Mouse (Mus musculus): ENCODE measurements around the gene Epb41l5. TPM values are rescaled to one million over a fixed set of nuclear protein-coding genes. Genes with fewer than 3 reads are reported as not detected.

Epb41l5 gene
- polyA plus RNA-seq, 1 experiment: 11.3 TPM

- Histone ChIP-seq H3K27ac (ENCODE audit: control insufficient read depth, insufficient read depth, low read depth, low read length) (no peak overlapping the region), H3K36me3 (ENCODE audit: control insufficient read depth, insufficient read depth, low read length) (peaks cover 1% of the 10 kb centered on the region)
- TF ChIP-seq CTCF (IDR thresholded peaks at IDR 0.05; ENCODE audit: control insufficient read depth, insufficient read depth, insufficient replicate concordance, low read depth, low read length) (no peak), POLR2A (IDR thresholded peaks at IDR 0.05; ENCODE audit: control insufficient read depth, low read depth, low read length) (no peak)
Measured at GRCm38 (mm10) chr1:119634746-119635145, 14.1 kb downstream of the Epb41l5 start.

DNA sequence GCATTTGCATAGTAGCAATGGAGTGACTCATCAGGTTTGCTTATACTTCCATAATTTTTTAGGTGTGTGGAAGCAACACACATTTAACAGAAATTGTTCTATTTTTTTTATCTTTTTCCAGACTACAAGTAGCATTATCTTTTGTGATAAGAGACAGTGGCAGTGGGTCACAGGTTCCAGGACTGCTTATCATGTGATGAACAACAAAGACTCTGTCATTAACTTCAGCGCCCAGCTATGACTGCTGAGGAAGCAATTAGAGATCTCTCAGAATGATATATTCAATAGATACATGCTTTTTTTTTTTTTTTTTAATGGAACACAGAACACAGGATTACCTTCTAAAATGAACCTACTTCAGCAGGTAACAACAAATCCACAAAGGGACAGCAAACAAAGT is 18.4 kb downstream of the Epb41l5 start:
- no peaks in the 10 kb centered on the region; the same call in 1 of the 2 replicates for H3K36me3 ChIP-seq (ENCODE audit: control insufficient read depth, insufficient read depth, low read length)
- H3K4me3 ChIP-seq (ENCODE audit: control insufficient read depth, low read depth, low read length): no peak overlapping the region
- TF ChIP-seq POLR2A (IDR thresholded peaks at IDR 0.05; ENCODE audit: control insufficient read depth, low read depth, low read length) (no peak), CTCF (IDR thresholded peaks at IDR 0.05; ENCODE audit: control insufficient read depth, insufficient read depth, insufficient replicate concordance, low read depth, low read length) (no peak)
- no peak overlapping the region for H3K27ac ChIP-seq (ENCODE audit: control insufficient read depth, insufficient read depth, low read depth, low read length)
- no peaks in the 10 kb centered on the region for H3K27me3 ChIP-seq (ENCODE audit: control insufficient read depth, insufficient read depth, low read length)
- H3K4me1 ChIP-seq (ENCODE audit: control insufficient read depth, insufficient read depth, low read length): no peaks in the 10 kb centered on the region

More at GRCm38 (mm10) chr1:119634746-119635145, 14.1 kb downstream of the Epb41l5 start:
- H3K27me3 ChIP-seq (ENCODE audit: control insufficient read depth, insufficient read depth, low read length): no peaks in the 10 kb centered on the region
- no peaks in the 10 kb centered on the region for H3K4me1 ChIP-seq (ENCODE audit: control insufficient read depth, insufficient read depth, low read length)
- H3K4me3 ChIP-seq (ENCODE audit: control insufficient read depth, low read depth, low read length): no peak overlapping the region

- TF ChIP-seq POLR2A (IDR thresholded peaks at IDR 0.05; ENCODE audit: control insufficient read depth, low read depth, low read length) (no peak), CTCF (IDR thresholded peaks at IDR 0.05; ENCODE audit: control insufficient read depth, insufficient read depth, insufficient replicate concordance, low read depth, low read length) (no peak)
Measured at GRCm38 (mm10) chr1:119626837-119627236, 22.0 kb downstream of the Epb41l5 start.

DNA sequence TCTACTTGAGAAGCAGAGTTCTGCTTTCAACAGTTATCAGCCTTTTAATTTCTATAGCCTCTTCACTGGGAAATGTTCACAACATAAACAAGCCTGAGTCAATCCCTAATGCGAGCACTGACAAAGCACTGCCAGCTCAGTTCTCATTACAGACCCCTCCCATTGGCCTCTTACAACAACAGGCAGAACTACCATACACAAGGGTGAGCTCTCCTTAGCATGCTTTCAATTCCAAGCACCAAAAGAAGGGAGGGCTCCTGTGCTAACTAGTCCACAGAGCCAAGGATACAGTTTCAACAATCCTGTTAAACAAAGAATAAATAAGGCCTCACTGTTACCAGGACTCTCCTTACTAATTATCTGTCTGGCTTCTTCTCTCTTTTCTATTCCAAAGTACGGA is 24.4 kb downstream of the Epb41l5 start:
- Histone ChIP-seq H3K27ac (ENCODE audit: control insufficient read depth, insufficient read depth, low read depth, low read length) (no peak overlapping the region), H3K4me3 (ENCODE audit: control insufficient read depth, low read depth, low read length) (no peak overlapping the region), H3K4me1 (ENCODE audit: control insufficient read depth, insufficient read depth, low read length) (no peaks in the 10 kb centered on the region), H3K36me3 (ENCODE audit: control insufficient read depth, insufficient read depth, low read length) (no peaks in the 10 kb centered on the region; the same call in 1 of the 2 replicates), H3K27me3 (ENCODE audit: control insufficient read depth, insufficient read depth, low read length) (no peaks in the 10 kb centered on the region)
- TF ChIP-seq CTCF (IDR thresholded peaks at IDR 0.05; ENCODE audit: control insufficient read depth, insufficient read depth, insufficient replicate concordance, low read depth, low read length) (no peak), POLR2A (IDR thresholded peaks at IDR 0.05; ENCODE audit: control insufficient read depth, low read depth, low read length) (no peak)

More at GRCm38 (mm10) chr1:119626837-119627236, 22.0 kb downstream of the Epb41l5 start:
- H3K4me1 ChIP-seq (ENCODE audit: control insufficient read depth, insufficient read depth, low read length): no peaks in the 10 kb centered on the region
- H3K27ac ChIP-seq (ENCODE audit: control insufficient read depth, insufficient read depth, low read depth, low read length): no peak overlapping the region
- no peaks in the 10 kb centered on the region; the same call in 1 of the 2 replicates for H3K36me3 ChIP-seq (ENCODE audit: control insufficient read depth, insufficient read depth, low read length)
- no peaks in the 10 kb centered on the region for H3K27me3 ChIP-seq (ENCODE audit: control insufficient read depth, insufficient read depth, low read length)
- H3K4me3 ChIP-seq (ENCODE audit: control insufficient read depth, low read depth, low read length): no peak overlapping the region

GRCm38 (mm10) chr1:119605396-119605795 is 43.4 kb downstream of the Epb41l5 start:
- H3K4me3 ChIP-seq (ENCODE audit: control insufficient read depth, low read depth, low read length): no peak overlapping the region
- H3K36me3 ChIP-seq (ENCODE audit: control insufficient read depth, insufficient read depth, low read length): no peaks in the 10 kb centered on the region
- H3K27ac ChIP-seq (ENCODE audit: control insufficient read depth, insufficient read depth, low read depth, low read length): no peak overlapping the region
- TF ChIP-seq CTCF (IDR thresholded peaks at IDR 0.05; ENCODE audit: control insufficient read depth, insufficient read depth, insufficient replicate concordance, low read depth, low read length): no peak
- TF ChIP-seq POLR2A (IDR thresholded peaks at IDR 0.05; ENCODE audit: control insufficient read depth, low read depth, low read length): no peak
- H3K27me3 ChIP-seq (ENCODE audit: control insufficient read depth, insufficient read depth, low read length): no peaks in the 10 kb centered on the region
- H3K4me1 ChIP-seq (ENCODE audit: control insufficient read depth, insufficient read depth, low read length): no peaks in the 10 kb centered on the region

DNA sequence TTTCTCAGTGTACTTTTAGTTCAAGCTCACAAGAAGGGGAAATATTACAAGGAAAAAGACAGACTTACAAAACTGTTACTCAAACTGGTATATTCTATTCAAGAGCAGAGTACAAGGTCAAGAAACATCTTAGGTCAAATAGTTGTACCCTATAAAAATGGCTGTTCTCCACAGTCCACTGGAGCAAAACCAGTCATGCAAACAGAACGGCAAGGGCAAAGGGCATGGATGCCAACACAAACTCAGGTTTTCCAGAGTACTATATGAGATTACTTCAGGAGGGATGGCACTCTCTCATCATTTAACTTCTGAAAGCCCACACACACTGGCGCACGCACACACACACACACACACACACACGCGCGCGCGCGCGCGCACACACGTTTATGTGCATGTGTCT is 46.4 kb downstream of the Epb41l5 start:
- no peaks in the 10 kb centered on the region for H3K36me3 ChIP-seq (ENCODE audit: control insufficient read depth, insufficient read depth, low read length)
- H3K27ac ChIP-seq (ENCODE audit: control insufficient read depth, insufficient read depth, low read depth, low read length): no peak overlapping the region
- H3K4me1 ChIP-seq (ENCODE audit: control insufficient read depth, insufficient read depth, low read length): no peaks in the 10 kb centered on the region
- no peak overlapping the region for H3K4me3 ChIP-seq (ENCODE audit: control insufficient read depth, low read depth, low read length)
- no peaks in the 10 kb centered on the region for H3K27me3 ChIP-seq (ENCODE audit: control insufficient read depth, insufficient read depth, low read length)
- TF ChIP-seq CTCF (IDR thresholded peaks at IDR 0.05; ENCODE audit: control insufficient read depth, insufficient read depth, insufficient replicate concordance, low read depth, low read length) (no peak), POLR2A (IDR thresholded peaks at IDR 0.05; ENCODE audit: control insufficient read depth, low read depth, low read length) (no peak)

GRCm38 (mm10) chr1:119598855-119599254 is 49.9 kb downstream of the Epb41l5 start:
- Histone ChIP-seq H3K27ac (ENCODE audit: control insufficient read depth, insufficient read depth, low read depth, low read length) (no peak overlapping the region), H3K36me3 (ENCODE audit: control insufficient read depth, insufficient read depth, low read length) (peaks cover 3% of the 10 kb centered on the region; the same call in 1 of the 2 replicates), H3K4me3 (ENCODE audit: control insufficient read depth, low read depth, low read length) (no peak overlapping the region), H3K4me1 (ENCODE audit: control insufficient read depth, insufficient read depth, low read length) (no peaks in the 10 kb centered on the region), H3K27me3 (ENCODE audit: control insufficient read depth, insufficient read depth, low read length) (no peaks in the 10 kb centered on the region)
- TF ChIP-seq POLR2A (IDR thresholded peaks at IDR 0.05; ENCODE audit: control insufficient read depth, low read depth, low read length) (no peak), CTCF (IDR thresholded peaks at IDR 0.05; ENCODE audit: control insufficient read depth, insufficient read depth, insufficient replicate concordance, low read depth, low read length) (no peak)
